Mouse (Mus musculus) MEL (cell line): ENCODE measurements at regions not wholly inside any gene's neighbourhood (a gene's known extent, or its start where the extent isn't known, plus 50 kb on each side); places are given as distances from the start of the nearest gene placed in this dataset.

Experiments used
- ELF1 ChIP-seq: IDR thresholded peaks from 2 replicates; pipeline ENCODE4 v1.6.1; 2014; ENCODE audit warnings: low read depth, mild to moderate bottlenecking, inconsistent platforms, low read length, improper control_type of control experiment, moderate library complexity
- POLR2A ChIP-seq, 2 experiments: IDR thresholded peaks; 2 replicates each; pipeline ENCODE4 v1.6.1; 2011 to 2012; ENCODE audit warnings: low read length in 2 of 2, mild to moderate bottlenecking in 2 of 2, control low read depth in 1 of 2, improper control_type of control experiment in 1 of 2, low read depth in 1 of 2, moderate library complexity in 1 of 2; ENCODE audit not compliant: control insufficient read depth in 1 of 2, insufficient read depth in 1 of 2, poor library complexity in 1 of 2
- TBP ChIP-seq: IDR thresholded peaks from 2 replicates; pipeline ENCODE4 v1.8.0; 2011; ENCODE audit warnings: low read depth, low read length, improper control_type of control experiment

- no peak for TF ChIP-seq TBP
- TF ChIP-seq ELF1, result no peak
- no peak for TF ChIP-seq POLR2A (IDR thresholded peaks at IDR 0.05; ENCODE audit: control insufficient read depth in 1 of 2, insufficient read depth in 1 of 2, low read depth in 1 of 2, low read length in 2 of 2, poor library complexity in 1 of 2)
Observed at GRCm38 (mm10) chr12:25200161-25200560, 103.2 kb upstream of the Id2 start.
